Mouse (Mus musculus): Measurements from ENCODE around the gene Ppox. TPM values are rescaled to one million over a fixed set of nuclear protein-coding genes. Genes with fewer than 3 reads are reported as not detected.
A peak's percentile ranks its signal among the peaks of the same experiment; 100 is the strongest.

The Ppox gene
- total RNA-seq, 2 experiments from 2014 or later = 9.6 to 11.8 TPM

DNA sequence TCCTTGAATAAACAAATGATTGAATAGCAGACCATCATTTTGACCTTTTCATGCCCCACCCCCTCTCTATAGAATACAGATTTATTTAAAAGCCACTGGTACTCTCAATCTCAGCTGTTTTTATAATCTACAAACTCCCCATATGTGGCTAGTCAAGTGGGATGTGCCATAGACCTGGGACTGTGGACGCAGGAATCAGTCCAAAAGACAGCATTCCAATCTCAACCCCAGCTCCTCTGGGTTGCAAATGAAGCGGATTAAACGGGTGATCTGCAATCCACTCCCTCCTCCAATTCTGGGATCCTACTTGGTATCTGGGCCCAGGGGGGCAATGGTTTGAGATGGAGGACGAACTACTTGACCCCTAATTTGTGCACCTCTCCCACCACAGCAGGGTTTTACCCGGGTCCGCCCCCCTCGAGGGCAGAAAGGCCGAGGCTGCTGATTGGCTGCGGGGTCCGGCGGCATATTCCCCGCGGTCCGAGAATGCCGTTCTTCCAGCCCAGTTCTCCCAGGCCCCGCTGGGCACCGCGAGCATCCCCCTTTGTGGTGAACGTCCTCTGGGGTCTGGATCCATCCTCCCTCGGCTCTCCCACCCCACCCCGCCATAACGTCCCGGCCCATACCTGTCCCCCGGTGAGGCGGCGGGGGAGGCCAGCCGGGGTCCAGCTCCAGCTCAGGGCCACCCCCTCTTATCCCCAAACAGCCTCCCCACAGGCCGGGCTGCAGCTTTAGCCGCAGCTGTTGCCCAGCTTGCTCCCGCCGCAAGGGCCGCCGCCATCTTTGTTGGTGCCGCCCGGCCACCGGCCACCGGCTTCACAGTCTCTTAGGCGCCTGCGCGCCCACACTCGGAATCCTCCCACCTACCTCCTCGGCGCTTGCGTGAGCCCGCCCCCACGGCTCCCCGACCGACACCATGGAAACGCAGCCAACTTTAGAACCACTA lies 6.4 kb upstream of the Ppox start, which contains the start of gene Usp21:
Gene Usp21, minus strand, starts transcription at position 856 of the 946 bp plus-strand sequence.
- intact Hi-C loops (cut with DNase I; ENCODE audit: low total_unique reads) = no loop called here

GRCm38 (mm10) chr1:171286517-171286916 lies 5.5 kb upstream of the Ppox start:
- intact Hi-C loops (cut with DNase I; ENCODE audit: low total_unique reads) = no loop called here
- DNase-seq = no peak

More for the DNA sequence above, 6.4 kb upstream of the Ppox start, which contains the start of gene Usp21:
- DNase-seq = peak; percentile 96

GRCm38 (mm10) chr1:171285096-171285892 lies 4.3 kb upstream of the Ppox start:
- no peak for DNase-seq

GRCm38 (mm10) chr1:171284491-171284890 lies 3.5 kb upstream of the Ppox start:
- intact Hi-C loops (cut with DNase I; ENCODE audit: low total_unique reads) = no loop called here

More at GRCm38 (mm10) chr1:171285096-171285892, 4.3 kb upstream of the Ppox start:
- intact Hi-C loops (cut with DNase I; ENCODE audit: low total_unique reads) = no loop called here

GRCm38 (mm10) chr1:171283188-171284160 lies 2.5 kb upstream of the Ppox start:
- intact Hi-C loops (cut with DNase I; ENCODE audit: low total_unique reads) = no loop called here
- no peak for DNase-seq

More at GRCm38 (mm10) chr1:171284491-171284890, 3.5 kb upstream of the Ppox start:
- no peak for DNase-seq

GRCm38 (mm10) chr1:171282086-171282805 lies 1.3 kb upstream of the Ppox start:
- DNase-seq = no peak

GRCm38 (mm10) chr1:171281528-171281923 lies 540 bp upstream of the Ppox start:
- intact Hi-C loops (cut with DNase I; ENCODE audit: low total_unique reads) = no loop called here

More at GRCm38 (mm10) chr1:171282086-171282805, 1.3 kb upstream of the Ppox start:
- intact Hi-C loops (cut with DNase I; ENCODE audit: low total_unique reads) = no loop called here

GRCm38 (mm10) chr1:171280250-171280915 lies 603 bp downstream of the Ppox start:
- intact Hi-C loops (cut with DNase I; ENCODE audit: low total_unique reads) = no loop called here
- DNase-seq = no peak

More at GRCm38 (mm10) chr1:171281528-171281923, 540 bp upstream of the Ppox start:
- peak; percentile 81 for DNase-seq

DNA sequence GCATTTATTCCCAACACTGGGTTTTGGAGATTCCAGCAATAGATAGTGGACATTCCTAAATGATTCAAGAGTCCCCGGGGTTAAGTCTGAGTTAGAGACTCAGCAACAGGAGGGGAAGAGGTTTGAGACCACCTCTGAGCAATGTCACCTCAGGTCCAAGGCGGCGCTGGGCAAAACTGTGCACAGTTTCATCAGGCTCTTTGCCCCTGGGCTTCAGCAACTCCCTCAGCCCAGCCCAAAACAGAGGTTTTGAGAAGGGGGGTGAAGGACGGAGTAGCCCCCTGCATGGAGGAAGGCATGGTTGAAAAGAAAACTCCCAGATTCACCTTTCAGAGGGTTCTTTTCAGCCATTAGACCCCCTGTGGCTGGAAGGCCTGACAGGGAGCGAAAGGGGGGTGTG lies 1.3 kb downstream of the Ppox start:
- intact Hi-C loops (cut with DNase I; ENCODE audit: low total_unique reads) = no loop called here
- DNase-seq = no peak

- intact Hi-C loops (cut with DNase I; ENCODE audit: low total_unique reads) = no loop called here
Observed at GRCm38 (mm10) chr1:171279012-171279705, 1.8 kb downstream of the Ppox start.

GRCm38 (mm10) chr1:171278436-171278835 lies 2.5 kb downstream of the Ppox start:
- intact Hi-C loops (cut with DNase I; ENCODE audit: low total_unique reads) = no loop called here
- DNase-seq = no peak

More at GRCm38 (mm10) chr1:171279012-171279705, 1.8 kb downstream of the Ppox start:
- DNase-seq = no peak

GRCm38 (mm10) chr1:171277736-171278135 lies 3.2 kb downstream of the Ppox start:
- intact Hi-C loops (cut with DNase I; ENCODE audit: low total_unique reads) = no loop called here
- DNase-seq = no peak

- DNase-seq = no peak
- intact Hi-C loops (cut with DNase I; ENCODE audit: low total_unique reads) = no loop called here
Observed at GRCm38 (mm10) chr1:171276110-171276748, 4.8 kb downstream of the Ppox start.

- intact Hi-C loops (cut with DNase I; ENCODE audit: low total_unique reads) = no loop called here
Observed at GRCm38 (mm10) chr1:171275144-171275734, 5.7 kb downstream of the Ppox start.

GRCm38 (mm10) chr1:171274171-171274570 lies 6.8 kb downstream of the Ppox start:
- intact Hi-C loops (cut with DNase I; ENCODE audit: low total_unique reads) = no loop called here

More at GRCm38 (mm10) chr1:171275144-171275734, 5.7 kb downstream of the Ppox start:
- no peak for DNase-seq

GRCm38 (mm10) chr1:171272086-171272485 lies 8.9 kb downstream of the Ppox start:
- no peak for DNase-seq
- intact Hi-C loops (cut with DNase I; ENCODE audit: low total_unique reads) = no loop called here

More at GRCm38 (mm10) chr1:171274171-171274570, 6.8 kb downstream of the Ppox start:
- DNase-seq = no peak
